Mouse (Mus musculus): ENCODE measurements around the gene Evi2b.

Evi2b gene

GRCm38 (mm10) chr11:79526549-79526948 is 3.0 kb upstream of the Evi2b start:
- in situ Hi-C loops (cut with MboI; ENCODE audit: unreplicated experiment in 2 of 2), result loop anchor here in 1 of 2 experiments (10.0 kb wide), 1 partner anchor 548 kb away; no protein-coding TSS in a partner anchor

- in situ Hi-C loops (cut with MboI; ENCODE audit: unreplicated experiment in 2 of 2), result loop anchor here in 1 of 2 experiments (5.0 to 25.0 kb wide), 3 partner anchors 527 to 1188 kb away; no protein-coding TSS in a partner anchor
Measured at GRCm38 (mm10) chr11:79524310-79524575, 681 bp upstream of the Evi2b start.

DNA sequence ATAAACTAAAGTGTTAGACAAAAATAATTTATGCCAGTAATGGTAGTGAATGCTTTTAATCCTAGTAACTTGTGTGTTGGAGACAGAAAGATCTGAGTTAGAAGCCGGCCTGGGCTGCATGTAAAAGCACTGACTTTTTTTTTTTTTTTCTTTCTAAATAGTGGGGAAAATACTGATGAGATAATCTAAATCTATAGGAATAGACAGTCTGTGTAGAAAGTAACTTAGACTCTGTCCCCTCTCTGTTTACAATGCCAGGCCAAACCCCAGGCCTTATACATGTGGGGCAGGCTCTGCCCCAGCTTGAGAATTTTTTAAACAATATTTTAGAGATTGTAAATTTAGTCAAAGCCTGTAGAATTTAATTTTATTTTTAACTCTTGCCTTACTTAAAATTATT is 618 bp downstream of the Evi2b start:
- in situ Hi-C loops (cut with MboI; ENCODE audit: unreplicated experiment in 2 of 2), result loop anchor here in 1 of 2 experiments (5.0 to 25.0 kb wide), 3 partner anchors 526 to 1189 kb away; no protein-coding TSS in a partner anchor

DNA sequence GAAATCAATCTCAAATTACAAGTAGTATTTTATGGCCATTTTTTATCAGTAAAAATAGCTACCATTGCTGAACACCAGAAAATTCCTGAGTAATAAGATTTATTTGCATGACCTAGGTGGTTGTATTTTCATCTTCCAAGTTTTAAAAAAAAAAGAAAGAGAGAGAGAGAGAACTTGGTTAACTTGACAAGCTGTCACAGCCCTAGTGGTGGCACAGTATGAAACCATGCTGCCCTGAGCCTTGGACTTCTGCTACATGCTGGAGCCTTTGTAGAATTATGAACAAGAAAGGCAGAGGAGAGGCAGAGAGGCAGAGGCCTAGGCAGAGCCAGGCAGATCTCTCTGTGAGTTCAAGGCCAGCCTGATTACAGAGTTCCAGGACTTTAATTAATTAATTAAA is 1.6 kb downstream of the Evi2b start:
- in situ Hi-C loops (cut with MboI; ENCODE audit: unreplicated experiment in 2 of 2), result loop anchor here in 1 of 2 experiments (5.0 to 25.0 kb wide), 3 partner anchors 525 to 1190 kb away; no protein-coding TSS in a partner anchor

DNA sequence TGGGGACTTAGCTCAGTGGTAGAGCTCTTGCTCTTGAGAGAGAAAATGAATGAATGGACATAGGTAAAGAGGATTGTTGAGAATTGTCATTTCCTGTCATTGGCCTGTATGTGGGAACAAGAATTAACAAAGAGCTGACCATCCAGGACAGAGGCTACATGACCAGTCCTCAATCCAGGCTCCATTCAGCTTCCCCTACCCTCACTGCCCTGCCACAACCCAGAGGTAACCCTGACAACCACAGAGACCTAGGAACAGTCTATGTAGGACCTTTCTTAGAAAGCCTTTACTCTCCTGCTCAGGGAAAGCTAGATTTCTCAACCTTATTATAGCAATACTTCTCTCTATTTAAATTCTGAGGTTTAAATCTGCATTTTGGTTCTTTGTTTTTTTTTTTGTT is 2.8 kb downstream of the Evi2b start:
- in situ Hi-C loops (cut with MboI; ENCODE audit: unreplicated experiment in 2 of 2), result loop anchor here in 1 of 2 experiments (5.0 to 25.0 kb wide), 3 partner anchors 523 to 1192 kb away; no protein-coding TSS in a partner anchor

DNA sequence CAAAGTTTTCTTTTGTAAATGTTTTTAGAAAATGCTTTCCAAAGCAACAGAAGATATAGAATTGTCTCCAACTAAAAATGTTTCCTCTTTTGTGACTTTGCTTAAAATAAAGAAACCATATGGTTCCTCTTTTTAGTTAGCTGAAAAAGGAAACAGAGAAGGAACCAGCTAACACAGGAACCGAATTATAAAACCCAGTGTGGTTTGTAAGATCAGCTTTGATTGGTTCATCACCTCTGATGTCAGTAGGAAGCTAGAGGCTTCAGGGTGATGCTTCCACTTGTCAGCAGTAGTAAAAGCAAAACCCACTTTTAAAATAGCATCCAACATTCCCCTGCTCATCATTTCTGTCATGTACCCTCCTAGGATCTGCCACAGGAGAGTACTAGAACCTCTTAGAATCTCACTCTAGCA is 3.7 kb downstream of the Evi2b start:
- in situ Hi-C loops (cut with MboI; ENCODE audit: unreplicated experiment in 2 of 2), result loop anchor here in 1 of 2 experiments (5.0 to 25.0 kb wide), 3 partner anchors 523 to 1192 kb away; no protein-coding TSS in a partner anchor

GRCm38 (mm10) chr11:79519299-79519698 is 4.3 kb downstream of the Evi2b start:
- in situ Hi-C loops (cut with MboI; ENCODE audit: unreplicated experiment in 2 of 2), result loop anchor here in 1 of 2 experiments (25.0 kb wide), 1 partner anchor 1193 kb away; no protein-coding TSS in a partner anchor

DNA sequence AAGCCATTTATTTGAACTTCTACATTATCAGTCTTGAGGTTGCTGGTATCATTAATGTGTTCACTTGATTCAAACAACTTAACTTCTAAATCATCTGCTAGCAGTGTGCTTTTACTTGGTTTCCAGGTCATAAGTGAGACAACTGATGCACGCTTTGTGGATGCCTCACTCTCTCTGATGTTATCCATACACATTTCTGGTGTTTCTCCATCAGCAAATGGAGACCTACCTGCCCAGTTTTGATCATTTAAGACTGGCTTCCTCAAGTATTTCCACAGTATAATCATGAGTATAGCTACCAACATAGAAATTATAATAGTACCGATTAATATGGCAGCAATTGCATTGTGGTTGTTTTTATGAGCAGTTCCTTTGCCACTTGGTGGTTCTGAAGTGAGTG is 7.8 kb downstream of the Evi2b start:
- in situ Hi-C loops (cut with MboI; ENCODE audit: unreplicated experiment in 2 of 2), result loop anchor here in 1 of 2 experiments (25.0 kb wide), 1 partner anchor 1197 kb away; no protein-coding TSS in a partner anchor

DNA sequence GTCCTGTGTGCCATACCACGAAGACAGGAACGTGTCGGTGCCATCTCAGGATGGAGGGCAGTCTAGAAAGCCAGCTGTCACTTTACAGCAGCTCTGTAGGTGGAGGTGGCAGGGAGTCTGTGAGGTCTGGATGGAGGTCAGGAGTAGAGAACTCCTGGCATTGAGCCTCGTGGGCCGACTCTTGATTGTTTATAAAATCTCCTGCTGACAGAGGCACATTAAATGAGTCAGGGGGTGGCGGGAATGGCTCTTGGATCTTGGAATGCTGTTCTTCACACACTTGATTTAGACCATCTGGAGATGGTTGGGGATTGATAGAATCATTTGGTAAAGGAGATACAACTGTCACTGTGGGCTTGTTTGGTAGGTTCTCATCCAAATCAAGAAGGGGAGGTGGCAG is 8.2 kb downstream of the Evi2b start:
- in situ Hi-C loops (cut with MboI; ENCODE audit: unreplicated experiment in 2 of 2), result loop anchor here in 1 of 2 experiments (25.0 kb wide), 1 partner anchor 1197 kb away; no protein-coding TSS in a partner anchor

- in situ Hi-C loops (cut with MboI; ENCODE audit: unreplicated experiment in 2 of 2), result loop anchor here in 1 of 2 experiments (25.0 kb wide), 1 partner anchor 1200 kb away; no protein-coding TSS in a partner anchor
Measured at GRCm38 (mm10) chr11:79511970-79512369, 11.6 kb downstream of the Evi2b start.

GRCm38 (mm10) chr11:79504506-79504905 is 19.1 kb downstream of the Evi2b start:
- in situ Hi-C loops (cut with MboI; ENCODE audit: unreplicated experiment in 2 of 2), result loop anchor here in 1 of 2 experiments (25.0 kb wide), 1 partner anchor 1208 kb away; no protein-coding TSS in a partner anchor

GRCm38 (mm10) chr11:79503845-79504244 is 19.7 kb downstream of the Evi2b start, which contains the start of gene Omg:
Omg (minus strand) TSS chr11:79504084.
- in situ Hi-C loops (cut with MboI; ENCODE audit: unreplicated experiment in 2 of 2), result loop anchor here in 1 of 2 experiments (25.0 kb wide), 1 partner anchor 1208 kb away; no protein-coding TSS in a partner anchor

GRCm38 (mm10) chr11:79502917-79503316 is 20.6 kb downstream of the Evi2b start:
- in situ Hi-C loops (cut with MboI; ENCODE audit: unreplicated experiment in 2 of 2), result loop anchor here in 1 of 2 experiments (25.0 kb wide), 1 partner anchor 1209 kb away; no protein-coding TSS in a partner anchor

DNA sequence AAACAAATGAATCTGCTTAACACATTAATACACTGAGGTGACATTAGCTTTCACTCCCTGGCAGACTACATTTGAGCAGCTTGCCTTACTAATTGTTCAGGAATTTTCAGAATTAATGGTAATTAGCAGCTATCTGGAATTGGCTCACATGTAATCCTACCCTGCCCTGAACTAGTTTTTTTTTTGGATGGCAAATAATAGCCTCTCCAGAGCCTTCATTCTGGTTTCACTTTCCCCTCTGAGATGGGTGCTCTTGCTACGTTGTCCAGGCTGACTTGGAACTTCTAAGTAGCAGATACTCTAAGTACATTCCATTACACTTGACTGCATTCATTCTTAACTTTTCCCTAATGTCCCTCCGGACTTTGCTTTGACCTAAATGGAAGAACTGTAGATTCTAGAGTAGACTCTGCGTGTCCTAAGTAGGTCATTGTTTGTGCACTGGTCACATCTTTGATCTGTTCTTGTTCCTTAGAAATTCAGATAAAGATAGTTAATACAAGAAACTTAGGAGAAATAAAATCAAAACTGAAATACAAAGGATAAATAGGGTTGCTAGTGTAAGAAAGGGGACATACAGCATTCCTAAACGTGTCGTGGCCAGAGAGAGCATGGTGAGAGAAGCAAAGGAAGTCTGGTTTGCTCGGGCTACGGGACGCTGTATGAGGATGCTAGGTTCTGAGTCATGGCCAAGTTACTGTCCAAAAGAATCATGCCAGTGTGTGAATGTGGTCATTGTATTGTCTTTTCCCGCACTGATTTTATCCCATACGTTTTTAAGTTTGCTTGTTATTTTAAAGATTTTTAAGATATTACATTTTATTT is 28.4 kb downstream of the Evi2b start:
- in situ Hi-C loops (cut with MboI; ENCODE audit: unreplicated experiment in 2 of 2), result loop anchor here in 1 of 2 experiments (5.0 kb wide), 1 partner anchor 57 kb away; no protein-coding TSS in a partner anchor

GRCm38 (mm10) chr11:79484721-79485120 is 38.8 kb downstream of the Evi2b start:
- in situ Hi-C loops (cut with MboI; ENCODE audit: unreplicated experiment in 2 of 2), result loop anchor here (5.0 to 10.0 kb wide), 2 partner anchors 90 to 93 kb away; no protein-coding TSS in a partner anchor

- in situ Hi-C loops (cut with MboI; ENCODE audit: unreplicated experiment in 2 of 2), result loop anchor here (5.0 to 10.0 kb wide), 2 partner anchors 91 to 93 kb away; no protein-coding TSS in a partner anchor
Measured at GRCm38 (mm10) chr11:79483876-79484528, 39.6 kb downstream of the Evi2b start.

DNA sequence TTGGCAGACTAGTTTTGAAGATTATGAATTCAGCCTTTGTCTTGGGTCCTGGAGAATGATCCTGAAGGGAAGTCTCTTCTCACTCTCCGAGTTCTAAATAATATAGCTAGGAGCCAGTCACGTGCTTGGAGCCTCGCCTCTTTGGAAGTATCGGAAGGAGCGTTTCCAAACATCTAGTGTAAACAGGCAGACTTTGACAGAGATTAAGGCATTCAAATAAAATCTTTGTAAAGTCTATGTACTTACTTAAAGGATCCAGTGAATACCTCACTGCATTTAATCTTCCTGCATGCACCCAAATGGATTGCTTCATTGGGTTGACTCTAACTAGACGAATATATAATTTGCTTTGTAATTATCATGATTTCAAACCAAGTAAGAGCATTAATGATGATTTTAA is 40.2 kb downstream of the Evi2b start:
- in situ Hi-C loops (cut with MboI; ENCODE audit: unreplicated experiment in 2 of 2), result loop anchor here (5.0 to 10.0 kb wide), 2 partner anchors 91 to 94 kb away; no protein-coding TSS in a partner anchor

GRCm38 (mm10) chr11:79468097-79468496 is 55.5 kb downstream of the Evi2b start:
- in situ Hi-C loops (cut with MboI; ENCODE audit: unreplicated experiment in 2 of 2), result loop anchor here in 1 of 2 experiments (25.0 kb wide), 1 partner anchor 219 kb away; no protein-coding TSS in a partner anchor

Data from v-Abl transformed pro-B cells (cell line).